Mouse (Mus musculus) kidney, embryonic 15.5 days (tissue): ENCODE data around the gene Gm10681. TPM values are rescaled to one million over a fixed set of nuclear protein-coding genes. Genes with fewer than 3 reads are reported as not detected.
A peak's percentile ranks its signal among the peaks of the same experiment; 100 is the strongest.
"Not testable (repeated sequence)": the region's sequence is repeated elsewhere in the genome, so short reads cannot be mapped to it uniquely, and the experiment has no call there.

Experiments used
- ATAC-seq: fragments of 200-750 bp; cut with Nextera tagmentation; replicated peaks from 2 replicates; pipeline ENCODE4 v1.8.0; 2017; ENCODE audit warnings: moderate TSS enrichment; ENCODE audit not compliant: low FRiP score
- H3K27ac ChIP-seq: fragments of 300-500 bp; sonication (generic); 2 replicates; pipeline ENCODE4 v1.5.1; 2015; ENCODE audit warnings: mild to moderate bottlenecking, inconsistent platforms
- H3K27me3 ChIP-seq: fragments of 300-500 bp; sonication (generic); 2 replicates; pipeline ENCODE4 v1.6.1; 2015; ENCODE audit warnings: inconsistent platforms
- H3K36me3 ChIP-seq: fragments of 300-500 bp; sonication (generic); 2 replicates; pipeline ENCODE4 v1.6.1; 2015; ENCODE audit warnings: inconsistent platforms
- H3K4me1 ChIP-seq: fragments of 300-500 bp; sonication (generic); 2 replicates; pipeline ENCODE4 v1.6.1; 2015; ENCODE audit warnings: inconsistent platforms
- H3K4me2 ChIP-seq: fragments of 300-500 bp; sonication (generic); 2 replicates; pipeline ENCODE4 v1.6.1; 2015; ENCODE audit warnings: moderate library complexity, mild to moderate bottlenecking, inconsistent platforms
- H3K4me3 ChIP-seq: fragments of 300-500 bp; sonication (generic); replicated peaks from 2 replicates; pipeline ENCODE4 v1.5.1; 2015; ENCODE audit warnings: mild to moderate bottlenecking, inconsistent platforms
- H3K9ac ChIP-seq: fragments of 300-500 bp; sonication (generic); 2 replicates; pipeline ENCODE4 v1.6.1; 2015; ENCODE audit warnings: mild to moderate bottlenecking, inconsistent platforms
- H3K9me3 ChIP-seq: fragments of 300-500 bp; sonication (generic); replicated peaks from 2 replicates; pipeline ENCODE4 v1.6.1; 2016; ENCODE audit warnings: inconsistent platforms
- WGBS: fragments of 180-500 bp; shearing (Covaris S2); methylation state at CpG from one replicate; pipeline ENCODE4 v1.1.7; 2015; ENCODE audit warnings: mixed read lengths; 5-methylcytosine and 5-hydroxymethylcytosine counted together
- polyA plus RNA-seq: library from polyadenylated mRNA; unstranded; fragments of >200 nt; fragmentation: Nextera tagmentation; extraction: Ambion mirVana; gene quantifications from 2 replicates; pipeline ENCODE4 v1.2.1, GENCODE M21; 2015

Gene Gm10681
- polyA plus RNA-seq, 1 experiment from 2014 or later, result 57.4 TPM

DNA sequence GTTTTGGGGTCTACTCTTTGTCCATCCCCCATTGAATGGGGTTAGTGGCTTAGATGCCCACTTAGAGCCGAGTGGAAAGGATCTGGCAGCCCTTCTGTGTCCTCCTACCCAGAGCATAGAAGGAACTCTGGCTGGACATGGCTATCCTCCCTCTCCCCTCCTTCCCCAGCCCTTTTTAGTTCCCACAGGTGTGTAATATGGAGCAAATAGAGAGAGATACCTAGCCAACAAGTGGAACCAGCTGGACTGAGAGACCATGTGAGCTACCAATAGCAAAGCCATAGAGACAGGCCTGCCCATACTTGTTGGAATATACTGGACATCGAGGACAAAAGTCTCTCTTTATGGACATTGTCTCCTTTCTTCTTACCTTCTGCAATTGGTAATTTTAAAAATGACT, 20.9 kb downstream of the Gm10681 start:
- H3K4me1 ChIP-seq, H3K36me3 ChIP-seq, H3K27ac ChIP-seq, H3K9me3 ChIP-seq, H3K27me3 ChIP-seq, H3K4me2 ChIP-seq, H3K4me3 ChIP-seq, H3K9ac ChIP-seq: not testable (repeated sequence)
- WGBS, result 84% methylated on average over 2 of the region's 2 CpGs
- 0 out of 2 replicates have a peak, but pooled peaks have one; percentile 4 for ATAC-seq

DNA sequence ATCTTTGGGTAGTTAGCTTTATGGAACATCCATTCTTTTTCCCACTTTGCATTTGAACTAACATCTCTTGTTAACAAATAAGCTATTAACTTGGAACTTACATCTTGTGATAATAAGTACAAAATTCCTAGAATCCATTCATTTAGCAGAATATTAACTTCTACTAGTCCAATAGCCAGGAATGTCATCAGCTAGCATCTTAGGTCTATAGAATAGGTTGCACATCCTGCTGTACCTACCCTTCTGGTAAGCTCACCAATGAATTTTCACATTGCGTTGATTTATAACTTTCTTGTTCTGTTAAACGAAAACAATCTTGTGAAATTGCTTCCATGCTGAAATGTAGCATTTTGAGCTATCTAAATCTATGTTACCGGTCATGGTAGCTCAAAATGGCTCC, 23.7 kb downstream of the Gm10681 start:
- 0 out of 2 replicates have a peak, but pooled peaks have one; percentile 56 for ATAC-seq
- WGBS, result no CpG with 5 or more reads among the region's 3 CpGs
- not testable (repeated sequence) for H3K4me2 ChIP-seq, H3K4me1 ChIP-seq, H3K36me3 ChIP-seq, H3K9ac ChIP-seq, H3K27me3 ChIP-seq, H3K4me3 ChIP-seq, H3K9me3 ChIP-seq, H3K27ac ChIP-seq

DNA sequence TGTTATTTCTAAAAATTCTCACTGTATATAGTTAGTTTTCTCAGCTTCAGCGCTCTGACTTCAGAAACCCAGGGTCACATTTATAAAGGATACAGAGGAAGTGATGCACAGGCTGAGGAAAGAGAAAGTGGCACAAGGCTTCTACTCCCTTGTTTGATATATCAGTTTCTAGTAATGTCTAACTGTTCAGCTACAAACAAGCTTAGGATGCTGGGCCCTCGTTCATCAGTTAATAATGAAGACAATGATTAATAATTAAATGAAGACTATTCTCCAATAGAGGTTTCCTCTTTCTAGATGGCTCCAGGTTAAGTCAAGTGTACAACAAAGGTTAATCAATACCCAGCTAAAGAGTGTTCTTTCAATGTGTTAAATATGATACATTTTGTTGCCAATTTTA, 24.8 kb downstream of the Gm10681 start:
- not testable (repeated sequence) for H3K9me3 ChIP-seq, H3K4me3 ChIP-seq, H3K36me3 ChIP-seq, H3K9ac ChIP-seq, H3K4me2 ChIP-seq, H3K27ac ChIP-seq, H3K27me3 ChIP-seq, H3K4me1 ChIP-seq
- no CpG with 5 or more reads among the region's 2 CpGs for WGBS
- ATAC-seq, result peak; percentile 52; the same call in 1 of the 2 replicates

DNA sequence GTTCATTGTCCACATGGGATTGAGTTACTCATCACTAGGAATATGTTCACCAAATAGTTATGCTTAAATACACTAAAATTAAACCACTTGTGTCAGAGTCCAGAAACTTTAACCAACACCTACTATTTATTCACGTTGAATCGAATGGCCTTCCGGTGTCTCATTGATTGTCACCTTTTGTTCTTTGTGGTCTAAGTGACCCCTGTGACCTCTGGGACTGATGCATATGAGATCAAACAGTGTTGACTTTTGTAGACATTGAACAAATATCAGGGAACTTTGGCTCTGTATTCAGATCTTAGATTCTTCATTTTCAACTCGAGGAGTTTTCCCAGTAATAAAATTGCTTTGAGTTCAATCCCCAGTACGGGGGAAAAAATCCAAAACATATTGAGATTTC, 27.9 kb downstream of the Gm10681 start:
- not testable (repeated sequence) for H3K9ac ChIP-seq, ATAC-seq, H3K9me3 ChIP-seq, H3K4me1 ChIP-seq, H3K27ac ChIP-seq, H3K4me2 ChIP-seq, H3K4me3 ChIP-seq, H3K36me3 ChIP-seq, H3K27me3 ChIP-seq
- no CpG with 5 or more reads among the region's 5 CpGs for WGBS

DNA sequence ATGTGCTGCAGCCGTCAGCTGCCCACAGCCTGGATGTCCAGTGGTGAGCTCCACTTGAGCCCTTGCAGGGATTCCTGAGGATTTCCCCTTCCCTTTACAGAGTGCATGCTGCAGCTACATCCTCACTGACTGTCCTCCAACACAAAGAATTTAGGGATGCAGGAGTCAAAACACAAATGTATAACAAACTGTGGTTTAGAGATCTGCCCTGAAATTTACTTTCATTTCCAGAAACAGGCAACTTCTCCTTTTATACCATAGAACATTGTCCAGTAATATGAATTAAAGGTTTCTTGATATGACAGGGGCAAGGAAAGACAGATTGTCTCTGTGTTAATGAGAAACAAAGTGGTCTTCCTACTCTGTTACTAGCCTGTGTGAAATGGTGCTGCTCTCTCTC, 37.8 kb downstream of the Gm10681 start:
- H3K4me3 ChIP-seq, H3K4me1 ChIP-seq, H3K9me3 ChIP-seq, ATAC-seq, H3K27me3 ChIP-seq, H3K4me2 ChIP-seq, H3K36me3 ChIP-seq, H3K27ac ChIP-seq, H3K9ac ChIP-seq: not testable (repeated sequence)
- WGBS, result no CpG with 5 or more reads among the region's 1 CpGs

DNA sequence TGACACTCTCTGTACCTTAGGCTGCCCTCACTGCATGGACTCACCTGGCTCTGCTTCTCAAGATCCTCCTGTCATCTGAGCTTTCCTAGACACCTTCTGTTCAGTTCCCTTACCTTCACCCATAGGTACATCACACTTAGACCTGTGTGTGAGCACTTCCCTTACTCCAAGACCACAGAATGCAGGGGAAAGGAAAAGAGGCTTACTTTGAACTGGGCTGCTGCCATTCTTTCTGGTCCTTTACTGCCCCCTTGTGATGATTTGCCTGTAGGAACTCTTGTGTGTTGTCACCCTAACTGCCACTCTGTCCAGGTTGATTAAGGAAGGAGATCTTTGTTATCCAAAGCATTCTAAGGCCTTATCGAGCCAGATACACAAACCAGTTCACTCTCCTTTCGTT, 38.4 kb downstream of the Gm10681 start:
- not testable (repeated sequence) for H3K27ac ChIP-seq, H3K9me3 ChIP-seq, H3K9ac ChIP-seq, H3K4me2 ChIP-seq, H3K4me1 ChIP-seq, H3K27me3 ChIP-seq, H3K36me3 ChIP-seq, H3K4me3 ChIP-seq
- no CpG with 5 or more reads among the region's 2 CpGs for WGBS
- ATAC-seq, result peak; percentile 34

DNA sequence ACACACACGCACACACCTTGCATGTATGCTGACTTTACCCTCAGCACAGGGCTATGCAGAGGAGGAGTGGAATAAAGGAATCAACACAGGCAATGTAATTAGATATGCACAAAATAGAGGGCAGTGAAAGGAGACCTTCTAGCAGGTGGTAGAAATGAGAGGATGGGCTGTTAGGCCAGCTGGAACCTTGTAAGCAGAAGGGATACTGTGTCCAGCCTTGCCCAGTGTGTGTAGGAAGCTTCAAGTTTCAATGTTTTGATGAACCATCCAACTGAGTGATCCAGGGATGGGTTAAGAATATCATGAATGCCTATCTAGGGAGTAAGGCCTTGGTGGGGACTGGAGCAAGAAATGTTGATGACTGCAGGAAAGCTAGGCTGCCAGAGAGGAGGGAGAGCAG, 40.1 kb downstream of the Gm10681 start:
- H3K27ac ChIP-seq, H3K9me3 ChIP-seq, H3K4me3 ChIP-seq, H3K4me1 ChIP-seq, H3K4me2 ChIP-seq, H3K9ac ChIP-seq, H3K36me3 ChIP-seq, H3K27me3 ChIP-seq: not testable (repeated sequence)
- peak; percentile 87 for ATAC-seq
- WGBS, result 86% methylated on average over 1 of the region's 1 CpGs

DNA sequence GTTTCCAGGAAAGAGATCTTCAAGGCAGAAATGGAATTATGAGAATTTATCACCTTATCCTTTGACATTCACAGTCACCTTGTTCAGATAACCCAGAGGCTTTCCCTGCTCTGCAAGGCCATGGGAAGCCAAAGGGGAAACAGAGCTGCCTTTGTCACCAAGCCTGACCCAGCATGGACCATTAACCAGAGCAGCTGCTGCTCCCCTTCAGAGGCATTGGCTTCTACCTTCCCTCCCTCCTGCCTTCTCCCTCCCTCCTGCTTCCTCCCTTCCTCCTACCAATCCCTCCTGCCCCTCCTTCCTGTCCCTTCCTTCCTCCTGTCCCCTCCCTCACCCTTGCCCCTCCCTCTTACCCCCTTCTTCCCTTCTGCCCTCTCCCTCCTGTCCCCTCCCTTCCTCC, 41.0 kb downstream of the Gm10681 start:
- H3K4me3 ChIP-seq, H3K9me3 ChIP-seq, H3K4me1 ChIP-seq, H3K36me3 ChIP-seq, H3K4me2 ChIP-seq, H3K27ac ChIP-seq, H3K27me3 ChIP-seq, H3K9ac ChIP-seq: not testable (repeated sequence)
- ATAC-seq, result peak; percentile 87

DNA sequence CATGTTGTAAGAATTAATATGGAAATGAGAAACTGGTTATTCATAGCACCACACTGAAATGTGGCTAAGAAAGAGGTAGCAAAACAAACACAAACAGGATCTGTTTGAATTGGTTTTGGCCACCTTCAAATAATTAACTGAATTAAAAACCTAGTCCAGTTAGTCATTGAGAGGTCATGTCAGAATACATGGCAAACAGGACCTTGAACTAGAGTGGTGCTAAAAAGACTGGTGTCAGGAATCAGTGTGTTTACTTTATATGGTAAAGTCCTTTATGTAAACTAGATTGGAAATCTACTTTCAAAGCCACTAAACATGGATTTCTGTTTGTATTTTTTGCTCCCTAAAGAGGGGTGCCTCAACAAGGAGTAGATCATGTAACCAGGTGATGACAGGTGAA, 63.6 kb downstream of the Gm10681 start:
- not testable (repeated sequence) for H3K27ac ChIP-seq, H3K4me1 ChIP-seq, H3K27me3 ChIP-seq, H3K4me3 ChIP-seq, H3K36me3 ChIP-seq, H3K4me2 ChIP-seq, H3K9me3 ChIP-seq, H3K9ac ChIP-seq, ATAC-seq

DNA sequence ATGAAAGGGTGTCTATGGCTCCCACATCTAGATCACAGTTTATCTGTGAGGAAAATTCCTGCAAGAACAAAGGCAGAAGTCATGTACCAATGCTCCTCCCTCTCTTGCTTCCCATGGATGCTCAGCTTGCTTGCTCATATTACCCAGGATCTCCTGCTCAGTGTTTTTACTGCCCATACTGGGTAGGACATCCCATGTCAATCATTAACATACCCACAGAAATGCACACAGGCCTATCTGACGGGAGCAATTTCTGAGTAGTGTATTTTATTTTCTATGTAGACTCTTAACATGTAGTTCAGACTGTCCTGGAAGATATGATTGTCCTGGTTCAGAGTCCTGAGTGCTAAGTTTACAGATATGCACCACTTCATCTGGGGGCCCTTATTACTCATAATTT, 64.1 kb downstream of the Gm10681 start:
- WGBS, result no CpG with 5 or more reads among the region's 1 CpGs
- H3K4me3 ChIP-seq, H3K4me2 ChIP-seq, H3K9ac ChIP-seq, H3K27me3 ChIP-seq, H3K4me1 ChIP-seq, H3K27ac ChIP-seq, H3K9me3 ChIP-seq, H3K36me3 ChIP-seq: not testable (repeated sequence)
- ATAC-seq, result 0 out of 2 replicates have a peak, but pooled peaks have one; percentile 12

DNA sequence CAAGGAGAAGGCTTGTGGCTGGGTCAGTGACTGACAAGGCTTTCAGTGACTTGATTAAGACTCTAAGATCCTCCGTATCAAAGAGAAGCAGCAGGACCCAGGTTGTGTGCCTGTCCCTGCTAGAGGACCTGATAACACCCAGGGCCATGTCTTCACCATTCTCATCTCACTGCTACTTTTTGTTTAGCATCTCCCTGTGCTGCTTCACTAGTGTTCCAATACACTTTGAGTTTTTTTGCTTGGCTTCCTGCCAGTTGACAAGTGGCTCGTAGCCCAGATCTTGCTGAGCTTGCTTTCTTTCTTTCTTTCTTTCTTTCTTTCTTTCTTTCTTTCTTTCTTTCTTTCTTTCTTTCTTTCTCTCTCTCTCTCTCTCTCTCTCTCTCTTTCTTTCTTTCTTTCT, 65.8 kb downstream of the Gm10681 start:
- H3K36me3 ChIP-seq, H3K9ac ChIP-seq, H3K4me3 ChIP-seq, H3K27me3 ChIP-seq, ATAC-seq, H3K9me3 ChIP-seq, H3K27ac ChIP-seq, H3K4me1 ChIP-seq, H3K4me2 ChIP-seq: not testable (repeated sequence)
- 38% methylated on average over 1 of the region's 2 CpGs for WGBS

DNA sequence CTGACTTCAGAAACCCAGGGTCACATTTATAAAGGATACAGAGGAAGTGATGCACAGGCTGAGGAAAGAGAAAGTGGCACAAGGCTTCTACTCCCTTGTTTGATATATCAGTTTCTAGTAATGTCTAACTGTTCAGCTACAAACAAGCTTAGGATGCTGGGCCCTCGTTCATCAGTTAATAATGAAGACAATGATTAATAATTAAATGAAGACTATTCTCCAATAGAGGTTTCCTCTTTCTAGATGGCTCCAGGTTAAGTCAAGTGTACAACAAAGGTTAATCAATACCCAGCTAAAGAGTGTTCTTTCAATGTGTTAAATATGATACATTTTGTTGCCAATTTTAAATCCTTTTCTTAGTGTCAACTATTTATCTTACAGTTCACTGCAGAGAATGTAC, 78.2 kb downstream of the Gm10681 start, which contains the start of gene Hsd3b4:
TSS of gene Hsd3b4 (minus strand) at position 101 of the 400 bp plus-strand sequence.
- H3K27ac ChIP-seq, H3K9ac ChIP-seq, H3K36me3 ChIP-seq, H3K4me1 ChIP-seq, H3K9me3 ChIP-seq, H3K27me3 ChIP-seq, H3K4me3 ChIP-seq, H3K4me2 ChIP-seq: not testable (repeated sequence)
- WGBS, result no CpG with 5 or more reads among the region's 1 CpGs
- ATAC-seq, result 0 out of 2 replicates have a peak, but pooled peaks have one; percentile 15

DNA sequence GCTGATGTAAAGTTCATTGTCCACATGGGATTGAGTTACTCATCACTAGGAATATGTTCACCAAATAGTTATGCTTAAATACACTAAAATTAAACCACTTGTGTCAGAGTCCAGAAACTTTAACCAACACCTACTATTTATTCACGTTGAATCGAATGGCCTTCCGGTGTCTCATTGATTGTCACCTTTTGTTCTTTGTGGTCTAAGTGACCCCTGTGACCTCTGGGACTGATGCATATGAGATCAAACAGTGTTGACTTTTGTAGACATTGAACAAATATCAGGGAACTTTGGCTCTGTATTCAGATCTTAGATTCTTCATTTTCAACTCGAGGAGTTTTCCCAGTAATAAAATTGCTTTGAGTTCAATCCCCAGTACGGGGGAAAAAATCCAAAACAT, 81.4 kb downstream of the Gm10681 start:
- not testable (repeated sequence) for H3K4me1 ChIP-seq, H3K9ac ChIP-seq, H3K4me3 ChIP-seq, H3K9me3 ChIP-seq, H3K4me2 ChIP-seq, H3K27me3 ChIP-seq, H3K27ac ChIP-seq, ATAC-seq, H3K36me3 ChIP-seq
- WGBS, result no CpG with 5 or more reads among the region's 5 CpGs
